Mouse (Mus musculus) CH12.LX (cell line): ENCODE results near the gene Atp8a2. TPM values are rescaled to one million over a fixed set of nuclear protein-coding genes. Genes with fewer than 3 reads are reported as not detected.

Source experiments
- DNase-seq: peaks from one replicate; pipeline ENCODE4 v3.0.0-alpha.2; 2013; ENCODE audit errors: extremely low read depth
- H3K27ac ChIP-seq: 2 replicates; pipeline ENCODE4 v1.5.1; 2012; ENCODE audit warnings: low read depth, mild to moderate bottlenecking, control low read depth, moderate library complexity; ENCODE audit not compliant: insufficient read depth
- H3K27me3 ChIP-seq: replicated peaks from 2 replicates; pipeline ENCODE3; 2012; ENCODE audit warnings: inconsistent platforms
- H3K36me3 ChIP-seq, 2 experiments: replicated peaks in 1 of 2; 2 replicates each; pipeline versions ENCODE3 to v1.6.1; 2012; ENCODE audit warnings: inconsistent platforms in 1 of 2, low read length in 1 of 2, mild to moderate bottlenecking in 1 of 2, mixed read lengths in 1 of 2, moderate library complexity in 1 of 2; ENCODE audit not compliant: control insufficient read depth in 1 of 2, insufficient read depth in 1 of 2
- H3K4me1 ChIP-seq, 2 experiments: 2 replicates each; pipeline ENCODE4 v1.6.1; 2012; ENCODE audit warnings: inconsistent platforms in 1 of 2, moderate library complexity in 1 of 2; ENCODE audit not compliant: insufficient read depth in 2 of 2, control insufficient read depth in 1 of 2
- H3K4me2 ChIP-seq: 2 replicates; pipeline ENCODE4 v1.6.1; 2012; ENCODE audit warnings: low read depth, mild to moderate bottlenecking, control low read depth; ENCODE audit not compliant: poor library complexity, insufficient read depth, severe bottlenecking
- H3K4me3 ChIP-seq, 3 experiments: fragments of 150-350 bp in 1 of 3; sonication (generic) in 1 of 3; replicated peaks in 1 of 3; 2 replicates each; pipeline versions ENCODE3 to v1.5.1; 2011 to 2012; ENCODE audit warnings: low read depth in 2 of 3, low read length in 2 of 3, mild to moderate bottlenecking in 2 of 3, moderate library complexity in 2 of 3, control low read depth in 1 of 3, improper control_type of control experiment in 1 of 3, inconsistent platforms in 1 of 3, mixed read lengths in 1 of 3; ENCODE audit not compliant: poor library complexity in 1 of 3
- H3K79me2 ChIP-seq: replicated peaks from 2 replicates; pipeline ENCODE4 v1.6.1; 2012; ENCODE audit warnings: mild to moderate bottlenecking, moderate library complexity; ENCODE audit not compliant: control insufficient read depth, poor library complexity, insufficient read depth, severe bottlenecking; ENCODE audit errors: extremely low read depth
- H3K9ac ChIP-seq: 2 replicates; pipeline ENCODE4 v1.6.1; 2012; ENCODE audit warnings: low read depth, mild to moderate bottlenecking, control low read depth, moderate library complexity; ENCODE audit not compliant: insufficient read depth
- H3K9me3 ChIP-seq: replicated peaks from 2 replicates; pipeline ENCODE3; 2012; ENCODE audit warnings: low read length, inconsistent platforms, mixed read lengths
- BHLHE40 ChIP-seq: IDR thresholded peaks from 2 replicates; pipeline ENCODE4 v1.6.1; 2011; ENCODE audit warnings: mild to moderate bottlenecking, low read depth, low read length, improper control_type of control experiment
- CTCF ChIP-seq, 2 experiments: IDR thresholded peaks in 1 of 2; conservative IDR thresholded peaks in 1 of 2; 2 replicates each; pipeline ENCODE4 v1.5.1; 2011 to 2012; ENCODE audit warnings: low read depth in 2 of 2, low read length in 2 of 2, improper control_type of control experiment in 1 of 2, inconsistent platforms in 1 of 2, mild to moderate bottlenecking in 1 of 2, moderate library complexity in 1 of 2
- E2F4 ChIP-seq: IDR thresholded peaks from 2 replicates; pipeline ENCODE4 v1.6.1; 2011; ENCODE audit warnings: low read depth, low read length, improper control_type of control experiment; ENCODE audit not compliant: insufficient replicate concordance
- EP300 ChIP-seq: IDR thresholded peaks from 2 replicates; pipeline ENCODE4 v1.6.1; 2011; ENCODE audit warnings: low read length, improper control_type of control experiment
- GABPA ChIP-seq: IDR thresholded peaks from 2 replicates; pipeline ENCODE4 v1.6.1; 2012; ENCODE audit warnings: low read depth, low read length, improper control_type of control experiment, inconsistent platforms; ENCODE audit not compliant: insufficient replicate concordance
- IRF4 ChIP-seq: IDR thresholded peaks from 2 replicates; pipeline ENCODE4 v1.6.1; 2014; ENCODE audit warnings: low read depth, mild to moderate bottlenecking, inconsistent platforms, low read length, improper control_type of control experiment
- JUND ChIP-seq: conservative IDR thresholded peaks from 2 replicates; pipeline ENCODE4 v1.6.1; 2011; ENCODE audit warnings: low read depth, low read length, improper control_type of control experiment
- MAX ChIP-seq: IDR thresholded peaks from 2 replicates; pipeline ENCODE4 v1.6.1; 2011; ENCODE audit warnings: low read length, improper control_type of control experiment
- MYC ChIP-seq: IDR thresholded peaks from 2 replicates; pipeline ENCODE4 v1.6.1; 2011; ENCODE audit warnings: low read depth, mild to moderate bottlenecking, improper control_type of control experiment, low read length
- PAX5 ChIP-seq: IDR thresholded peaks from 2 replicates; pipeline ENCODE4 v1.6.1; 2012; ENCODE audit warnings: low read length, inconsistent platforms, mixed read lengths
- RAD21 ChIP-seq: IDR thresholded peaks from 2 replicates; pipeline ENCODE4 v1.6.1; 2011; ENCODE audit warnings: low read depth, mild to moderate bottlenecking, low read length, improper control_type of control experiment, moderate library complexity
- SIN3A ChIP-seq: IDR thresholded peaks from 2 replicates; pipeline ENCODE4 v1.6.1; 2012; ENCODE audit warnings: low read length, improper control_type of control experiment, inconsistent platforms
- SMC3 ChIP-seq: IDR thresholded peaks from 2 replicates; pipeline ENCODE4 v1.6.1; 2011; ENCODE audit warnings: low read depth, low read length, improper control_type of control experiment
- USF1 ChIP-seq: IDR thresholded peaks from 2 replicates; pipeline ENCODE4 v1.6.1; 2014; ENCODE audit warnings: low read depth, mild to moderate bottlenecking, inconsistent platforms, low read length, improper control_type of control experiment
- ZKSCAN1 ChIP-seq: IDR thresholded peaks from 2 replicates; pipeline ENCODE4 v1.6.1; 2012; ENCODE audit warnings: low read depth, inconsistent platforms, low read length, improper control_type of control experiment, borderline replicate concordance
- dilution Hi-C: fragments of 300-500 bp; cut with MboI; formaldehyde crosslinking; loops from 2 replicates; pipeline ENCODE4 v1.14.3; 2020; ENCODE audit warnings: low sequenced_read_pairs; ENCODE audit not compliant: extremely low pct_unique_long_range_greater_than_20kb, extremely low pct_ligation_motif_present
- in situ Hi-C: fragments of 300-500 bp; cut with MboI; formaldehyde crosslinking; loops from 3 replicates; pipeline ENCODE4 v1.14.3; 2019; ENCODE audit warnings: low sequenced_read_pairs, low pct_ligation_motif_present, low pct_unique_long_range_greater_than_20kb, mixed read lengths
- polyA plus RNA-seq: library from polyadenylated mRNA; unstranded; fragments of >175 nt; gene quantifications from 2 replicates; pipeline ENCODE4 v1.2.1, GENCODE M21; 2012; ENCODE audit warnings: low read depth; ENCODE audit not compliant: insufficient read length
- total RNA-seq, 2 experiments: library from RNA; depleted of rRNA; stranded (reverse); fragments of 300-350 nt in 1 of 2; fragments of >200 nt in 1 of 2; gene quantifications; 2 replicates each; pipeline ENCODE4 v1.2.3; 2012 to 2014

Gene Atp8a2
- total and polyA plus RNA-seq, 3 experiments, result 0.15 to 0.29 (median 0.21) TPM

DNA sequence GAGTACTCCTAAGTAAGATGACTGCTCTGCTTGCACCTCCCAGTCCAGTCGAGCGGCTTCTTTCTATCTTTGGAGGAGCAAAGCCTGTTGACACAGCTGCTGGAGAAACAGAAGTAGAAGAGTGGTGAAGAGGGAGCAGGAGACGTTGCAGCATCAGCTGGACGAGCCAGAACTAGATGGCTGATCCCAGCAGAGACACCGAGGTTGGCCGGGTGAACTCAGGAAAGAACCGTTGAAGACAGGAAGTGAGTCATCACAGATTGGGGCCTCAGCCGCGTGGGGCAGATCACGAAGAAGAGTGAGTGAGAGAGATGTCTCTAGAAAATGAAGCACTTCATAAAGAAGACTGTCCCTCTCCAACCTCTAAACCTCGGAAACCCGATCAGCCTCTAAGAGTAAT lies 553.4 kb downstream of the Atp8a2 start:
- Histone ChIP-seq H3K4me2 (no peak overlapping the region), H3K36me3 (no peaks in the 10 kb centered on the region), H3K4me1 (peaks cover 12 to 14% of the 10 kb centered on the region in 2 experiments; a peak in 3 of 4 replicates), H3K27me3 (no peaks in the 10 kb centered on the region), H3K9me3 (no peaks in the 10 kb centered on the region), H3K27ac (no peak overlapping the region), H3K79me2 (no peaks in the 10 kb centered on the region), H3K4me3 (no peak overlapping the region), H3K9ac (no peak overlapping the region)
- in situ Hi-C loops (no loop called here), dilution Hi-C loops (no loop called here)
- TF ChIP-seq RAD21 (no peak), MAX (peak; percentile 66; the same call in 1 of the 2 replicates)
- DNase-seq, result peak; percentile 25

GRCm38 (mm10) chr14:59641856-59642255 lies 555.1 kb downstream of the Atp8a2 start:
- Histone ChIP-seq H3K36me3 (no peaks in the 10 kb centered on the region), H3K27me3 (no peaks in the 10 kb centered on the region), H3K4me3 (no peak overlapping the region), H3K9me3 (no peaks in the 10 kb centered on the region), H3K27ac (no peak overlapping the region), H3K4me1 (peaks cover 12 to 14% of the 10 kb centered on the region in 2 experiments; a peak in 3 of 4 replicates), H3K79me2 (no peaks in the 10 kb centered on the region), H3K9ac (no peak overlapping the region), H3K4me2 (no peak overlapping the region)
- dilution Hi-C loops (no loop called here), in situ Hi-C loops (no loop called here)
- no peak for DNase-seq
- TF ChIP-seq E2F4 (no peak), SIN3A (no peak), USF1 (no peak), IRF4 (no peak), PAX5 (no peak), GABPA (no peak), ZKSCAN1 (no peak), SMC3 (no peak), CTCF (conservative IDR thresholded peaks at IDR 0.05 in 1 of 2, IDR thresholded peaks at IDR 0.05 in 1 of 2; ENCODE audit: low read depth in 2 of 2, low read length in 2 of 2) (no peak), MYC (no peak), EP300 (no peak), MAX (no peak), JUND (no peak), BHLHE40 (no peak)
